Mouse (Mus musculus): ENCODE data around the gene Nipa1.
"Not testable (repeated sequence)": the region's sequence is repeated elsewhere in the genome, so short reads cannot be mapped to it uniquely, and the experiment has no call there.

Nipa1 gene

GRCm38 (mm10) chr7:56019930-56020253 lies at the start of gene Nipa1:
Nipa1 (minus strand) TSS chr7:56019954.
- DNase-seq (ENCODE audit: low read depth, low spot score), result no peak

DNA sequence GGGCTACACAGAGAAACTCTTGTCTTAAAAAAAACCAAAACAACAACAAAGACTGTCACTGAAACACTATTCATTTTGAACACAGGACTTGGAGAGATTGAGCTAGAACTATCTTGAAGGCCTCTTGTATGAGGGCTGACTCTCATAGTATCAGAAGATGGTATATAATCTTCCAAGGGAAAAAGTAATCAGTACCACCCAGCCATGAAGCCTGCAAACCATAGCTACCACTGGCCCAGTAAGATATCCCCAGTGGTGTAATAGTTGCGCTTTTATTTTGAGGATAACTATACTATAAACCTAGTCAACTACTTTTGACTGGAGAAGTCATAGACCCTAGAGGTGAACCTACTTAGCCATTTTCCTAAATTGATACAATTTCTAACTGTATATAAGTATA lies 46.9 kb upstream of the Nipa1 start:
- DNase-seq (ENCODE audit: low read depth, low spot score), result no peak

DNA sequence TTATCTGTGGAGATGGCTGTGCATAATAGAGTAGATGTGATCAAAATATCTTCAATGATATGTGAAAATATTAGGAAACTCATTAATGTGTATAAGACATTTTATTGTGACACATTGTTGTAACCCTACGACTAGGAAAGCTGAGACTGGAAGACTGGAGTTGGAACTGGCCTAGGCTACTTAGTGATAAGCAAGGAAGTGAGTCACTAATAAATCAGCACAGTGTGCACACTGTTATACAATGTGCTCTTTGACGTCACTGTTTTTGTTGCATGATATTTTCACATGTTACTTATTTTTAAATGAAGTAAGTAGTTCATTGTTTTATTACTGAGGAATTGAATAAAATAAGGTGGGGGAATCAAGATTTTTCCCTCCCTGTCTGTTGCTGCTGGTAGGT lies 46.4 kb upstream of the Nipa1 start:
- DNase-seq (ENCODE audit: low read depth, low spot score), result no peak

GRCm38 (mm10) chr7:56064876-56065275 lies 45.1 kb upstream of the Nipa1 start:
- DNase-seq (ENCODE audit: low read depth, low spot score), result no peak

GRCm38 (mm10) chr7:56055338-56055737 lies 35.6 kb upstream of the Nipa1 start:
- DNase-seq (ENCODE audit: low read depth, low spot score), result no peak

- DNase-seq (ENCODE audit: low read depth, low spot score), result no peak
Measured at GRCm38 (mm10) chr7:56052996-56053395, 33.2 kb upstream of the Nipa1 start.

DNA sequence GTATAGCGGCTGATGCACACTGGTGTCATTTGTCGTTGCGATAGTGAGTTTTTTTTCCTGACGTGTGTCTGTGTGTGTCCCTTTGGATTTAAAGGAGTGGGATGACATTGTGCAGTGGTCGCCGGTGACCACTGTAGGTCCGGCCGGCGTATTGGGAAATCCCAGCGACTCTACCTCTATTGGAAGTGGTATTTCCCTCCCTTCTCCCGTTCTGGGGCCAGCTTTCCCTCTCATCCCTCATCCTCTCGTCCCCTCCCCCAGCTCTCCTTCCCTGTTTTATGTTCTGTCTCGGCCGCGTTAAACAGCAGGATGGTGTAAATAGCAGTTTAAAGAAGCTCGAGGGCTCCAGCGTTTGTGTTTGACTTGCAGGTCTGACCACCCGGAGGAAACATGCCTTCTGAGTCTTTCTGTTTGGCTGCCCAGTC lies 30.7 kb upstream of the Nipa1 start:
- peak; percentile 52 for DNase-seq (ENCODE audit: low read depth, low spot score)

GRCm38 (mm10) chr7:56049831-56050321 lies 30.1 kb upstream of the Nipa1 start, which contains the start of gene Herc2:
Herc2 (plus strand) TSS chr7:56050196.
- peak; percentile 100 for DNase-seq (ENCODE audit: low read depth, low spot score)

DNA sequence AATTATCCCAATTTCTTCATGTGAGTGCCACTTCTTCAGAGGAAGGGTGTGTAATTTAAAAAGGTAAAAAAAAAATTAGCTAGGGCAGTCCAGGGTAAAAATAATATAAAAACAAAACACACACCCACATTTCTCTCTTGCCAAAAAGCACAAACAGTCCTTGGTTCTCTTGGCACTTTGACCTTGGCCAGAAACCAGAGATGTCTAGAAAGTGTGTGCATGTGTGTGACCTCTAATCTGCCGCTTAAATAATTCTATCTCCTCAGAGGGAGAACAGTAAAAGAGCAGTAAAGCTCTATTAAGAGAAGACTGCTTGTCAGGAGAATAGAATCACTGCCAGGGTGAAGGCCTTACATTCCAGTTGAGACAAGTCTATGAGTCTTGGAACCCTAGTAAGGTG lies 27.4 kb upstream of the Nipa1 start:
- DNase-seq (ENCODE audit: low read depth, low spot score), result no peak

DNA sequence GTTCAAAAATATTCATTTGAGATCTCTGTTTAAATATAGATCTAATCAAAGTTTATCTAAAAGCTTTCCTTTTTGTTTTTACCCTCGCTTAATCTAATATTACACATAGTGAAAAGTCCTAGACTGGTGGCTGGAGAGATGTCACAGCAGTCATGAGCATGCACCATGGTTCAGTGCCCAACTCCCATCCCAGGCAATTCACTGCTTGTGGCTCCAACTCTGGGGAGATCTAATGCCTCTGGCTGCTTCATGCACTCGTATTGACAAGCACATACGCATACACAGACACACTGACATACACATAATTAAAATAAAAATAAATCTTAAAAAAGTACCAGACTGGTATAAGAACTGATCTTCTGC lies 24.5 kb upstream of the Nipa1 start:
- DNase-seq (ENCODE audit: low read depth, low spot score), result no peak

- DNase-seq (ENCODE audit: low read depth, low spot score), result no peak
Measured at GRCm38 (mm10) chr7:56043577-56044266, 24.0 kb upstream of the Nipa1 start.

- DNase-seq (ENCODE audit: low read depth, low spot score), result peak; percentile 83
Measured at GRCm38 (mm10) chr7:56042353-56042752, 22.6 kb upstream of the Nipa1 start.

- DNase-seq (ENCODE audit: low read depth, low spot score), result no peak
Measured at GRCm38 (mm10) chr7:56023586-56023985, 3.8 kb upstream of the Nipa1 start.

DNA sequence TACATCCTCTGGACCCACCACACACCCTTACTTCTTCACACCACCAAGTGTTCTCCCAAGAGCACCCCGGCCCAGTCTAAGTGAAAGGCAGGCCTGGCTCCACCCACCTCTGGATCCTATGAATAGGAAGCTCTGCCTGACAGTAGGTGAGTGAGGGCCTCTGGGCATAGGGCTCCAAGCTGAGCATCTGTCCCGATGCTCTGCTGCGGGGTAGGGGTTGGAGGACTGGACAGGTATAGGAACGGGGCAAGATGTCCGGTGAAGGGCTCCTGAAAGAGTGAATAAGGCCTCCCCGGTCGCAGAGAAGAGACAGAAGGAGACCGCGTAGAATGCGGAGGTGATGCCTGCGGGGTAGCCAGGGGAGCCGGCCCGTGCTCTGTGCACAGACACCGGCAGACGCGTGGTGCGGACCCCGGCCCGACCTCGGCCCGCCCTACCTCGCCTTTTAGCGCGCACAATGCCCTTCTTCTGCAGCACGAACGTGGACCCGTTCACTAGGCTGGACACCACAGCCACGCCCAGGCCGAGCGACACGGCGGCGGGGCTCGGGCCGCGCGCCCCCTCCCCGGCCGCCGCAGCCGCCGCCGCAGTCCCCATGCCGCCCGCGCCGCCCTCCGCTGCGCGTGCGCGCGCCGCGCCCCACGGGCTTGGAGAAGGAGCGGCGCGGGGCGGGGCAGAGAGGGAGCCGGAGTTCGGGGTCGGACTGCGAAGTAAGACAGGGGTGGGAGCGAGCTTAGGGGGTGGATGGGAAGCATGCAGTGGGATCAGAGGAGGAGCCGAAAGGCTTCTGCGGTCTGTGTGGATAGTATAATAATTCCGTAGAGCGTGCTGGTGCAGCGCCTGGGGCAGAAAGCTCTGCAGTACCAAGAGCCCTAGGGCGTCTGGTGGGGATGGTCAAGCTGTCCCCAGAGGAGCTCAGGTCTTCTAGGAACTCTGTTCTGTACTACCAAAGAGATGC lies 503 bp downstream of the Nipa1 start:
- DNase-seq (ENCODE audit: low read depth, low spot score), result peak; percentile 84

DNA sequence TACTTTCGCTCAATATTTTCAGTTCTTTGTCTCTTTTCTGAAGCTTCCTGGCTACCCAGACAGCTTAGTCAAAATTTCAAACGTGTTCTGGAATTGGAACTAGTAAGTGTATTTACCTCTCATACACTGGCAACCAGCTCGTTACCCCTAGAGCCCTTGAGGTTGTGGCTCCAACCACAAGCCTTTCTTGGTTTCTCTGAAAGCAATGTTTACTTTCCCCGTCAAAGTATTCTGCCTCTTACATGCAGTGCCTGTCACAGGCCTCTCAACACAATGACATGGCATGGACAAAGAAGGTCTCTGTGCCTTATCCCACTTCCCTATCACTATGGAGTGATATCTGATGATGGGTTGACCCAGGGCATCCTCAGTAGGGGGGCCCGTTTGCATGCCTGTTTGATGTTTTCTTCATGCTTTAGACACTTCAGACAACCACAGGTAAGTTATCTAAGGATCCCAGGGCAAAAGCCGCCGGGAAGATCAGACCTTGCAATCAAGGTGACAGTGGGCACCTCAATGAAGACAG lies 1.2 kb downstream of the Nipa1 start:
- no peak for DNase-seq (ENCODE audit: low read depth, low spot score)

DNA sequence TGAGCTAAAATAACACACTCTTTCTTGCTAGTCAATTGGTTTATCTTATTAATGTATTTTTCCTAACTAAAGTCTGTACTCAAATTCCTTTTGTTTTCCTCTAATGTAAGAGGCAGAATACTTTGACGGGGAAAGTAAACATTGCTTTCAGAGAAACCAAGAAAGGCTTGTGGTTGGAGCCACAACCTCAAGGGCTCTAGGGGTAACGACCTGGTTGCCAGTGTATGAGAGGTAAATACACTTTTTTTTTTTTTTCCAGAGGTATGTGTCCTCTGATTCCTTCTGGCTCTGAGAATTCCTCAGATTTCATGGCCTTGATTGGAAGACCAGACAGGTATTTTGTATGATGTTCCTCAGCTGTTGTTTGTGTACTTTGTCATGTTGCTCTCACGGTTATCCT lies 2.0 kb downstream of the Nipa1 start:
- no peak for DNase-seq (ENCODE audit: low read depth, low spot score)

DNA sequence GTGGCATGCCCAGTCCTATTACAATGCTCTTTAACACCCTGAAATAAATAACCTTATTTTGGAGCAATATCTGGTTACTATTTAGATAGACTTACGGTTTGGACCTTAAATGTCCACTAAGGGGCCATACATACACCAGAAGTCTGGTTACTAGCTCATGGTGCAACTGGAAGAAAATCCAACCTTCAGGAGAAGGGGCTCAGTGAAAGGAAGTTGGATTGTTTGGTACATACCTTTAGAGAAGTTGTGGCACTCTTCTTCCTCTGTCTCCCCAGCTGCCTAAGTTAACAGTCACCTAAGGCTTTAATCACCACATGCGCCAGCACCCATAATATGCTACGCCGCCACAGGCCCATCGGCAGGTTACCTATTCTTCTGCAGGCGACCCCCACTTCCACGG lies 3.9 kb downstream of the Nipa1 start:
- DNase-seq (ENCODE audit: low read depth, low spot score), result no peak

GRCm38 (mm10) chr7:56015172-56015571 lies 4.6 kb downstream of the Nipa1 start:
- DNase-seq (ENCODE audit: low read depth, low spot score), result no peak

- DNase-seq (ENCODE audit: low read depth, low spot score), result not testable (repeated sequence)
Measured at GRCm38 (mm10) chr7:56014002-56014702, 5.6 kb downstream of the Nipa1 start.

- no peak for DNase-seq (ENCODE audit: low read depth, low spot score)
Measured at GRCm38 (mm10) chr7:56013261-56014001, 6.3 kb downstream of the Nipa1 start.

GRCm38 (mm10) chr7:56011018-56011333 lies 8.8 kb downstream of the Nipa1 start:
- DNase-seq (ENCODE audit: low read depth, low spot score), result no peak
